Mouse (Mus musculus) ES-E14 (cell line): Measurements from ENCODE around the gene Olfr1193. TPM values are rescaled to one million over a fixed set of nuclear protein-coding genes. Genes with fewer than 3 reads are reported as not detected.
"Not testable (repeated sequence)": the region's sequence is repeated elsewhere in the genome, so short reads cannot be mapped to it uniquely, and the experiment has no call there.

Experiments
- DNase-seq: peaks from one replicate; pipeline ENCODE4 v3.0.0-alpha.2; 2013; ENCODE audit warnings: low read depth, low spot score
- H3K27ac ChIP-seq: 2 replicates; pipeline ENCODE4 v1.5.1; 2012; ENCODE audit warnings: low read depth, mild to moderate bottlenecking, low read length, moderate library complexity, mixed read lengths; ENCODE audit not compliant: poor library complexity, insufficient read depth, severe bottlenecking
- H3K36me3 ChIP-seq: 2 replicates; pipeline ENCODE4 v1.6.1; 2012; ENCODE audit warnings: mild to moderate bottlenecking, low read length, moderate library complexity, mixed read lengths; ENCODE audit not compliant: control insufficient read depth, poor library complexity, insufficient read depth, severe bottlenecking
- H3K4me1 ChIP-seq, 2 experiments: fragments of 150-350 bp in 1 of 2; sonication (generic) in 1 of 2; 2 replicates each; pipeline ENCODE4 v1.6.1; 2012; ENCODE audit warnings: low read length in 2 of 2, mild to moderate bottlenecking in 1 of 2, mixed read lengths in 1 of 2; ENCODE audit not compliant: control insufficient read depth in 2 of 2, insufficient read depth in 2 of 2, poor library complexity in 1 of 2
- H3K4me3 ChIP-seq, 2 experiments: fragments of 150-350 bp in 1 of 2; sonication (generic) in 1 of 2; 2 replicates each; pipeline ENCODE4 v1.5.1; 2012; ENCODE audit warnings: low read length in 2 of 2, low read depth in 1 of 2, mild to moderate bottlenecking in 1 of 2, mixed read lengths in 1 of 2; ENCODE audit not compliant: insufficient read depth in 1 of 2, poor library complexity in 1 of 2, severe bottlenecking in 1 of 2
- H3K9ac ChIP-seq: 2 replicates; pipeline ENCODE4 v1.6.1; 2012; ENCODE audit warnings: low read depth, mild to moderate bottlenecking, low read length, mixed read lengths; ENCODE audit not compliant: poor library complexity, insufficient read depth, severe bottlenecking
- H3K9me3 ChIP-seq: fragments of 150-350 bp; sonication (generic); 2 replicates; pipeline ENCODE4 v1.6.1; 2012; ENCODE audit warnings: low read depth, mild to moderate bottlenecking, low read length; ENCODE audit not compliant: control insufficient read depth, insufficient read depth
- CHD2 ChIP-seq: IDR thresholded peaks from 2 replicates; pipeline ENCODE4 v1.6.1; 2014; ENCODE audit warnings: mild to moderate bottlenecking, low read depth, low read length, inconsistent platforms
- HCFC1 ChIP-seq: IDR thresholded peaks from 2 replicates; pipeline ENCODE4 v1.6.1; 2012; ENCODE audit warnings: low read length, inconsistent platforms, borderline replicate concordance; ENCODE audit not compliant: insufficient read depth
- MAFK ChIP-seq: IDR thresholded peaks from 2 replicates; pipeline ENCODE4 v1.6.1; 2014; ENCODE audit warnings: mild to moderate bottlenecking, low read depth, low read length, inconsistent platforms; ENCODE audit not compliant: insufficient read depth
- ZC3H11A ChIP-seq: IDR thresholded peaks from 2 replicates; pipeline ENCODE4 v1.6.1; 2012; ENCODE audit warnings: low read depth, mild to moderate bottlenecking, inconsistent platforms, low read length, borderline replicate concordance
- ZNF384 ChIP-seq: IDR thresholded peaks from 2 replicates; pipeline ENCODE4 v1.6.1; 2012; ENCODE audit warnings: low read depth, low read length, inconsistent platforms
- in situ Hi-C, 2 experiments: fragments of 600-800 bp; cut with MboI; formaldehyde crosslinking; loops; one replicate each; pipeline ENCODE4 v1.15.1; 2025; ENCODE audit warnings: low sequenced_read_pairs in 2 of 2, inconsistent platforms in 1 of 2; ENCODE audit not compliant: unreplicated experiment in 2 of 2
- total RNA-seq: library from RNA; depleted of rRNA; stranded (reverse); fragments of 300-350 nt; gene quantifications from 2 replicates; pipeline ENCODE4 v1.2.3, GENCODE M21; 2012; rRNA removed

Olfr1193 gene
- not detected in 2 replicates for total RNA-seq

DNA sequence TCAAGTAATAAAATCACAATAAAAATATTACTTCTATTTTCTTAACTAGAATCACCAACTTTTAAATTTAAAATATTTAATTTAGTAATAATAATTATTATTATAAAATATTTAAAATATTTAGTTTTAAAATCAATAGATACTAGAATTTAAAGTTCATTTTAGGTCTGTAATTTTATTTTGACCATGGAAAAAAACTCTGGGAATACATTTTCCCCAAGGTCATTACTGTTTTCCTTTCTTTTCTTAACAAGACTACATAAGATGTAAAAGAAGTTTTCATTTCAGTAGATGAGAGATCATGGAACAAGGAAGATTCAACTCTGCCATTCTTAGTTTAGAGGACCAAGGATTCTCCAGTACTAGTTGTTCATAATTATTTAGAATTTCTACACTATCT is at the start of gene Olfr1193:
TSS of gene Olfr1193 (plus strand) at position 301 of the 400 bp plus-strand sequence.
- in situ Hi-C loops, H3K27ac ChIP-seq, H3K9me3 ChIP-seq, H3K36me3 ChIP-seq, H3K4me3 ChIP-seq, H3K9ac ChIP-seq, H3K4me1 ChIP-seq, DNase-seq: not testable (repeated sequence)

DNA sequence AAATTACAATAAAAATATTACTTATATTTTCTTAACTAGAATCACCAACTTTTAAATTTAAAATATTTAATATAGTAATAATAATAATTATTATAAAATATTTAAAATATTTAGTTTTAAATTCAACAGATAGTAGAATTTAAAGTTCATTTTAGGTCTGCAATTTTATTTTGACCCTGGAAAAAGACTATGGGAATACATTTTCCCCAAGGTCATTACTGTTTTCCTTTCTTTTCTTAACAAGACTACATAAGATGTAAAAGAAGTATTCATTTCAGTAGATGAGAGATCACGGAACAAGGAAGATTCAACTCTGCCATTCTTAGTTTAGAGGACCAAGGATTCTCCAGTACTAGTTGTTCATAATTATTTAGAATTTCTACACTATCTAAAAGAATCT is 35.2 kb upstream of the Olfr1193 start, which contains the start of gene Olfr1191-ps1:
TSS of gene Olfr1191-ps1 (plus strand) at position 301 of the 400 bp plus-strand sequence.
- H3K36me3 ChIP-seq, H3K4me1 ChIP-seq, H3K9ac ChIP-seq, DNase-seq, in situ Hi-C loops, H3K4me3 ChIP-seq, H3K9me3 ChIP-seq, H3K27ac ChIP-seq: not testable (repeated sequence)

DNA sequence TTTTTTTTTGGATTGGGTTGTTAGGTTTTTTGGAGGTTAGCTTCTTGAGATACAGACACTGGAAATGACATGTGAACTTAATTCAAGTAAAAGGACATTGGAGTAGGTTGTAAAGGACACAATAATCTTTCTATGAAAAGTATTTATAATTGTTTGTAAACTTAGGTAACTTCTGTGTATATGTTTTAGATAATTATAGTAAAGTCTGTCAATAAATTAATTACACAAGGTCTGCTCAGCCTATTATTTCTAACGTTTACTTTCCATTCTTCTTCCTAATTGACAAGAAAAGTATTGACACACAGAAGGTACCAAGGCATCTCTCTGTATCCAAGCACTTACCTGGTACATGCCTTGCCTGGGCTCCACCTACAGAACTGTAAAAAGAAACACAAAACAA is 27.2 kb upstream of the Olfr1193 start, which contains the start of gene Olfr1192-ps1:
TSS of gene Olfr1192-ps1 (plus strand) at position 301 of the 400 bp plus-strand sequence.
- Histone ChIP-seq H3K9me3 (no peaks in the 10 kb centered on the region), H3K4me1 (no peaks in the 10 kb centered on the region), H3K27ac (no peak within 1 kb of the TSS), H3K9ac (no peak within 1 kb of the TSS), H3K4me3 (no peak within 1 kb of the TSS), H3K36me3 (no peaks in the 10 kb centered on the region)
- in situ Hi-C loops: no loop called here
- DNase-seq: no peak
- TF ChIP-seq CHD2 (no peak), MAFK (no peak), HCFC1 (no peak), ZC3H11A (no peak)

DNA sequence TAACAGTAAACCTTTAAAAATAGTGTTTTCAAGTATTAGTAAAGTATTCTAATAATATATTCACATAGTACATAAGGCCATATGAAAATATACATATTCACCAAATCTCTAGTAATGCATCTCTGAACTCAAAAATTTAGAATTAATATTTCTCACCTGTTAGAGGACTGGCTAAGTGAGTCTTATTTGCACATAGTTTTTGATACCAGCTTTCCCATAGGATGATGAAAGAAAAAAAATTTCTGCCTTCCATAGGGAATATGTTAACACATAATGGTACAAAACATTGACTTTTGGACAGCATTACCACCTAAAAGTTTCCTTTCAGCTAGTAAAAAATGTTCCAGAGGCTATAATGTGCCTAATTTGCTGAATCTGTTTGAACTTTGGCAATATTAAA is 13.7 kb downstream of the Olfr1193 start, which contains the start of gene Olfr1195:
TSS of gene Olfr1195 (minus strand) at position 101 of the 400 bp plus-strand sequence.
- H3K4me1 ChIP-seq: no peaks in the 10 kb centered on the region
- no peak within 1 kb of the TSS for H3K27ac ChIP-seq
- H3K36me3 ChIP-seq: no peaks in the 10 kb centered on the region
- no peak within 1 kb of the TSS for H3K4me3 ChIP-seq
- H3K9me3 ChIP-seq: no peaks in the 10 kb centered on the region
- in situ Hi-C loops: no loop called here
- DNase-seq: no peak
- no peak within 1 kb of the TSS for H3K9ac ChIP-seq
- no peak for TF ChIP-seq ZC3H11A
- no peak for TF ChIP-seq CHD2
- no peak for TF ChIP-seq MAFK
- TF ChIP-seq ZNF384: no peak
- TF ChIP-seq HCFC1: no peak

DNA sequence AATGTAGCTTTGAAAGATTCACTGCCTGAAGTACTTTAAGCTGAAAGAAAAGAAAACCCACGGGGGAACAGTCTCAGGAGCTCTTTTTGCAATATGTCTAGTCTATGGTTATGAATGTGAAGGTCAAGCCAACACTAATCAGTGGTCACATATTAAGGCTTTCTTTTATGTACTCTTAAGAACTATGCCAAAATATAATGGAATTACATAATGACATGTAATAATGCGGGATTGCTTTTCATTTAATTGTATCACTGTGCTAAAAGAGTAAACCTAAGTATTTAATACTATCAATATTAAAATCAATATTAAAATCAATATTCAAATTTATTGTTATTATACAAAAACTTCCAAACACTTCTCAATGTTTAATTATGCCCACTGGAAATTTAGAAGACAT is 29.1 kb downstream of the Olfr1193 start, which contains the start of gene Olfr1196:
TSS of gene Olfr1196 (minus strand) at position 101 of the 400 bp plus-strand sequence.
- no peaks in the 10 kb centered on the region for H3K9me3 ChIP-seq
- in situ Hi-C loops: no loop called here
- no peak within 1 kb of the TSS for H3K27ac ChIP-seq
- DNase-seq: no peak
- TF ChIP-seq CHD2 (no peak), MAFK (no peak), ZC3H11A (no peak), ZNF384 (no peak), HCFC1 (no peak)
- H3K4me3 ChIP-seq: no peak within 1 kb of the TSS
- no peaks in the 10 kb centered on the region for H3K4me1 ChIP-seq
- H3K9ac ChIP-seq: no peak within 1 kb of the TSS
- H3K36me3 ChIP-seq: no peaks in the 10 kb centered on the region

Other genes with a start within 250 kb of the Olfr1193 start
- not detected in 2 replicates for gene Olfr1181, start 249.5 kb upstream of the Olfr1193 start, total RNA-seq
- gene Gm13757, start 226.5 kb upstream of the Olfr1193 start, total RNA-seq: not detected in 2 replicates
- not detected in 2 replicates for gene Olfr1183, start 220.8 kb upstream of the Olfr1193 start, total RNA-seq
- not detected in 2 replicates for gene Olfr1184, start 192.0 kb upstream of the Olfr1193 start, total RNA-seq
- not detected in 2 replicates for gene Olfr1185-ps1, start 182.3 kb upstream of the Olfr1193 start, total RNA-seq
- not detected in 2 replicates for gene Olfr1186, start 157.1 kb upstream of the Olfr1193 start, total RNA-seq
- not detected in 2 replicates for gene Olfr1188, start 118.7 kb upstream of the Olfr1193 start, total RNA-seq
- not detected in 2 replicates for gene Olfr1189, start 89.2 kb upstream of the Olfr1193 start, total RNA-seq
- not detected in 2 replicates for gene Olfr1191-ps1, start 35.1 kb upstream of the Olfr1193 start, total RNA-seq
- gene Olfr1192-ps1, start 27.1 kb upstream of the Olfr1193 start, total RNA-seq: not detected in 2 replicates
- not detected in 2 replicates for gene Olfr1195, start 13.6 kb downstream of the Olfr1193 start, total RNA-seq
- gene Olfr1196, start 29.0 kb downstream of the Olfr1193 start, total RNA-seq: 0.09 and 0.11 TPM in 2 replicates
- not detected in 2 replicates for gene Olfr1197, start 56.7 kb downstream of the Olfr1193 start, total RNA-seq
- not detected in 2 replicates for gene Olfr1198, start 75.7 kb downstream of the Olfr1193 start, total RNA-seq
- gene Olfr1199, start 84.8 kb downstream of the Olfr1193 start, total RNA-seq: not detected in 2 replicates
- not detected in 2 replicates for gene Olfr1200, start 94.9 kb downstream of the Olfr1193 start, total RNA-seq
- gene Olfr1201, start 117.4 kb downstream of the Olfr1193 start, total RNA-seq: not detected in 2 replicates
- not detected in 2 replicates for gene Olfr1202, start 138.9 kb downstream of the Olfr1193 start, total RNA-seq
- gene Olfr1205, start 154.1 kb downstream of the Olfr1193 start, total RNA-seq: not detected in 2 replicates
- not detected in 2 replicates for gene Olfr1204, start 173.7 kb downstream of the Olfr1193 start, total RNA-seq
- not detected in 2 replicates for gene Olfr1206, start 187.6 kb downstream of the Olfr1193 start, total RNA-seq
- not detected in 2 replicates for gene Olfr1208, start 226.7 kb downstream of the Olfr1193 start, total RNA-seq
- gene Olfr1209, start 239.5 kb downstream of the Olfr1193 start, total RNA-seq: not detected in 2 replicates